Mouse (Mus musculus) MEL (cell line): ENCODE data around the gene Sap30l. TPM values are rescaled to one million over a fixed set of nuclear protein-coding genes. Genes with fewer than 3 reads are reported as not detected.

Source experiments
- DNase-seq: peaks from one replicate; pipeline ENCODE4 v3.0.0; 2011; ENCODE audit warnings: low read depth, low spot score
- H3K27ac ChIP-seq: 2 replicates; pipeline ENCODE4 v1.5.1; 2012; ENCODE audit warnings: low read depth, mild to moderate bottlenecking, control low read depth, low read length, moderate library complexity; ENCODE audit not compliant: control insufficient read depth
- H3K27me3 ChIP-seq, 2 experiments: fragments of 150-350 bp in 1 of 2; sonication (generic) in 1 of 2; 2 replicates each; pipeline ENCODE4 v1.6.1; 2012; ENCODE audit warnings: low read length in 2 of 2, mild to moderate bottlenecking in 2 of 2, improper control_type of control experiment in 1 of 2, moderate library complexity in 1 of 2; ENCODE audit not compliant: insufficient read depth in 2 of 2, control insufficient read depth in 1 of 2
- H3K36me3 ChIP-seq, 2 experiments: 2 replicates each; pipeline ENCODE4 v1.6.1; 2012 to 2014; ENCODE audit warnings: low read length in 2 of 2, improper control_type of control experiment in 1 of 2, inconsistent platforms in 1 of 2, mild to moderate bottlenecking in 1 of 2; ENCODE audit not compliant: insufficient read depth in 2 of 2, control insufficient read depth in 1 of 2
- H3K4me1 ChIP-seq, 2 experiments: fragments of 150-350 bp in 1 of 2; sonication (generic) in 1 of 2; 2 replicates each; pipeline ENCODE4 v1.6.1; 2012; ENCODE audit warnings: low read length in 2 of 2, improper control_type of control experiment in 1 of 2, mild to moderate bottlenecking in 1 of 2; ENCODE audit not compliant: insufficient read depth in 2 of 2, control insufficient read depth in 1 of 2
- H3K4me3 ChIP-seq, 2 experiments: fragments of 150-350 bp in 1 of 2; sonication (generic) in 1 of 2; 2 replicates each; pipeline ENCODE4 v1.5.1; 2012; ENCODE audit warnings: low read depth in 2 of 2, low read length in 2 of 2, mild to moderate bottlenecking in 2 of 2, moderate library complexity in 2 of 2, control low read depth in 1 of 2, improper control_type of control experiment in 1 of 2; ENCODE audit not compliant: control insufficient read depth in 1 of 2, insufficient read depth in 1 of 2
- H3K79me2 ChIP-seq: 2 replicates; pipeline ENCODE4 v1.6.1; 2012; ENCODE audit warnings: mild to moderate bottlenecking, low read length, moderate library complexity; ENCODE audit not compliant: control insufficient read depth, poor library complexity, insufficient read depth
- H3K9ac ChIP-seq: 2 replicates; pipeline ENCODE4 v1.6.1; 2012; ENCODE audit warnings: low read depth, mild to moderate bottlenecking, control low read depth, low read length, moderate library complexity; ENCODE audit not compliant: control insufficient read depth, poor library complexity, severe bottlenecking
- H3K9me3 ChIP-seq: fragments of 150-350 bp; sonication (generic); replicated peaks from 2 replicates; pipeline ENCODE4 v1.6.1; 2012; ENCODE audit warnings: mild to moderate bottlenecking, low read length, improper control_type of control experiment, moderate library complexity; ENCODE audit not compliant: insufficient read depth
- BHLHE40 ChIP-seq: IDR thresholded peaks from 2 replicates; pipeline ENCODE4 v1.6.1; 2012; ENCODE audit warnings: low read depth, mild to moderate bottlenecking, inconsistent platforms, low read length, improper control_type of control experiment, borderline replicate concordance
- CHD2 ChIP-seq: IDR thresholded peaks from 2 replicates; pipeline ENCODE4 v1.6.1; 2011; ENCODE audit warnings: low read length, improper control_type of control experiment
- CTCF ChIP-seq, 3 experiments: IDR thresholded peaks in 2 of 3; conservative IDR thresholded peaks in 1 of 3; 2 replicates each; pipeline ENCODE4 v1.5.1; 2011 to 2012; ENCODE audit warnings: low read length in 3 of 3, low read depth in 2 of 3, mild to moderate bottlenecking in 2 of 3, improper control_type of control experiment in 1 of 3, inconsistent platforms in 1 of 3, mixed read lengths in 1 of 3, moderate library complexity in 1 of 3; ENCODE audit not compliant: control insufficient read depth in 1 of 3, insufficient read depth in 1 of 3, poor library complexity in 1 of 3, severe bottlenecking in 1 of 3
- E2F4 ChIP-seq: IDR thresholded peaks from 2 replicates; pipeline ENCODE4 v1.6.1; 2011; ENCODE audit warnings: low read depth, low read length, improper control_type of control experiment, borderline replicate concordance
- EP300 ChIP-seq, 2 experiments: IDR thresholded peaks; 2 replicates each; pipeline ENCODE4 v1.6.1; 2011; ENCODE audit warnings: improper control_type of control experiment in 2 of 2, low read length in 2 of 2, low read depth in 1 of 2, mild to moderate bottlenecking in 1 of 2
- HCFC1 ChIP-seq: IDR thresholded peaks from 2 replicates; pipeline ENCODE4 v1.6.1; 2012; ENCODE audit warnings: low read depth, mild to moderate bottlenecking, inconsistent platforms, low read length, improper control_type of control experiment, moderate library complexity
- KAT2A ChIP-seq: conservative IDR thresholded peaks from 2 replicates; pipeline ENCODE4 v1.6.1; 2012; ENCODE audit warnings: low read depth, low read length, improper control_type of control experiment, inconsistent platforms
- MAFK ChIP-seq: IDR thresholded peaks from 2 replicates; pipeline ENCODE4 v1.6.1; 2011; ENCODE audit warnings: low read depth, mild to moderate bottlenecking, low read length, improper control_type of control experiment, borderline replicate concordance
- MXI1 ChIP-seq: IDR thresholded peaks from 2 replicates; pipeline ENCODE4 v1.6.1; 2011; ENCODE audit warnings: mild to moderate bottlenecking, low read depth, low read length, improper control_type of control experiment
- NRF1 ChIP-seq: IDR thresholded peaks from 2 replicates; pipeline ENCODE4 v1.6.1; 2014; ENCODE audit warnings: low read depth, mild to moderate bottlenecking, inconsistent platforms, low read length, improper control_type of control experiment, moderate library complexity; ENCODE audit not compliant: poor library complexity, insufficient read depth, severe bottlenecking
- POLR2A ChIP-seq, 2 experiments: IDR thresholded peaks; 2 replicates each; pipeline ENCODE4 v1.6.1; 2011 to 2012; ENCODE audit warnings: low read length in 2 of 2, mild to moderate bottlenecking in 2 of 2, control low read depth in 1 of 2, improper control_type of control experiment in 1 of 2, low read depth in 1 of 2, moderate library complexity in 1 of 2; ENCODE audit not compliant: control insufficient read depth in 1 of 2, insufficient read depth in 1 of 2, poor library complexity in 1 of 2
- POLR2AphosphoS2 ChIP-seq: IDR thresholded peaks from 2 replicates; pipeline ENCODE4 v1.6.1; 2011; ENCODE audit warnings: low read length, improper control_type of control experiment
- POLR2AphosphoS5 ChIP-seq: IDR thresholded peaks from 2 replicates; pipeline ENCODE4 v1.6.1; 2012; ENCODE audit warnings: low read depth, borderline replicate concordance, mild to moderate bottlenecking, inconsistent platforms, low read length, moderate library complexity, mixed read lengths
- RAD21 ChIP-seq: IDR thresholded peaks from 2 replicates; pipeline ENCODE4 v1.6.1; 2011; ENCODE audit warnings: mild to moderate bottlenecking, low read depth, low read length, improper control_type of control experiment
- TCF12 ChIP-seq: IDR thresholded peaks from 2 replicates; pipeline ENCODE4 v1.6.1; 2014; ENCODE audit warnings: low read depth, mild to moderate bottlenecking, inconsistent platforms, low read length, improper control_type of control experiment, moderate library complexity
- UBTF ChIP-seq: IDR thresholded peaks from 2 replicates; pipeline ENCODE4 v1.6.1; 2012; ENCODE audit warnings: low read depth, mild to moderate bottlenecking, inconsistent platforms, low read length, improper control_type of control experiment, moderate library complexity, borderline replicate concordance; ENCODE audit not compliant: insufficient read depth
- ZC3H11A ChIP-seq: IDR thresholded peaks from 2 replicates; pipeline ENCODE4 v1.6.1; 2012; ENCODE audit warnings: low read depth, mild to moderate bottlenecking, inconsistent platforms, low read length, improper control_type of control experiment
- ZKSCAN1 ChIP-seq: IDR thresholded peaks from 2 replicates; pipeline ENCODE4 v1.6.1; 2012; ENCODE audit warnings: low read depth, mild to moderate bottlenecking, inconsistent platforms, low read length, improper control_type of control experiment, moderate library complexity
- polyA plus RNA-seq, 2 experiments: library from polyadenylated mRNA; stranded (reverse) in 1 of 2; unstranded in 1 of 2; fragments of >175 nt in 1 of 2; fragments of >200 nt in 1 of 2; gene quantifications; 2 replicates each; pipeline versions ENCODE4 v1.2.1 to v1.2.4; 2012; ENCODE audit warnings: low replicate concordance in 2 of 2, low read depth in 1 of 2; ENCODE audit not compliant: insufficient read length in 2 of 2, insufficient read depth in 1 of 2, missing spikeins in 1 of 2
- total RNA-seq: library from RNA; depleted of rRNA; stranded (reverse); fragments of 300-350 nt; gene quantifications from 2 replicates; pipeline ENCODE4 v1.2.3, GENCODE M21; 2012

Sap30l gene
- total and polyA plus RNA-seq, 3 experiments: 40.2 to 52.5 TPM; not detected in 1

DNA sequence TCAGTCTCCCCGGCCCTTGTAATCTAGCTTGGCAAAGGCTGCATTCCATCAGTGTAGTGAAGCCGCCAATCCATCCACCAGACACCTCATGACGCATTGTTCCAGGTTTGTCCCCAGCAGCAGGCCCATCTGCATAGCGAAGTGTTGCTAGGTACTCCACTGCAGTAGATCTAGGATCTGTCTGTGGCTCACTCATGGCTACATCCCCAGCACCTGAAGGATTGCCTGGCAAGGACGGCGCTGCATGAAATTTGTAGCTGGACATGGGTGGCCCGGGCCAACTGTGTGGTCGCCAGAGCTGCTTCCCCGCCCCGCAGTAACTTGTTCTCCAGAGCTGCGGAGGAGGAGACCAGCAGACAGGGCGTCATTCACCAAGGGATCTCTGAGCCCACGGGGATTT is 28.0 kb upstream of the Sap30l start:
- TF ChIP-seq POLR2A (IDR thresholded peaks at IDR 0.05; ENCODE audit: control insufficient read depth in 1 of 2, insufficient read depth in 1 of 2, low read depth in 1 of 2, low read length in 2 of 2, poor library complexity in 1 of 2) (no peak), MXI1 (no peak), RAD21 (no peak)
- DNase-seq: no peak
- Histone ChIP-seq H3K4me1 (no peaks in the 10 kb centered on the region), H3K9me3 (no peaks in the 10 kb centered on the region), H3K79me2 (no peaks in the 10 kb centered on the region), H3K36me3 (no peaks in the 10 kb centered on the region), H3K4me3 (no peak overlapping the region), H3K27me3 (no peaks in the 10 kb centered on the region), H3K27ac (no peak overlapping the region), H3K9ac (no peak overlapping the region)

GRCm38 (mm10) chr11:57773936-57774335 is 27.5 kb upstream of the Sap30l start:
- Histone ChIP-seq H3K9me3 (no peaks in the 10 kb centered on the region), H3K27me3 (no peaks in the 10 kb centered on the region), H3K4me1 (no peaks in the 10 kb centered on the region), H3K9ac (no peak overlapping the region), H3K27ac (no peak overlapping the region), H3K4me3 (no peak overlapping the region), H3K36me3 (no peaks in the 10 kb centered on the region), H3K79me2 (no peaks in the 10 kb centered on the region)
- TF ChIP-seq KAT2A (no peak), CHD2 (no peak), TCF12 (no peak), HCFC1 (no peak), BHLHE40 (no peak)
- DNase-seq: no peak

DNA sequence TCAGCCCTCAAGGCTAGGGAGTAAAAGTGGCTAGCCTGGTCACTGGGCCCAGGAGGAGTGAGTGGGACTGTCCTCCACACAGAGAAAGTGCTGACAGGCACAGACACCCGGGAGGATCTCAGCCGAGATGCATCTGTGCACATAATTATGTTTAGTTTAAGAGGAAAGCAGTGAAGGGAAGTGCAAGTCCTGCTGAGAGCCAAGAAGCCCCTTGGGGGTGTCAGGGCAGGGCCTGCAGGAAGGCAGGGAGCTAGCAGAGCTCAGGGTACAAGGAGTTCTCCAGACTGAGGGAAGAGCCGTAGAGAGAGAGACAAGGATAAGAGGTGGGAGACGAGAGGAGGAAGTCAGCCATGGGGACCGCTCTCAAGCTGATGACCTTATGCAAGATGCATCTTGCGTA is 25.6 kb upstream of the Sap30l start:
- no peak overlapping the region for H3K27ac ChIP-seq
- H3K9ac ChIP-seq: no peak overlapping the region
- H3K36me3 ChIP-seq: no peaks in the 10 kb centered on the region
- H3K4me1 ChIP-seq: no peaks in the 10 kb centered on the region
- DNase-seq: no peak
- no peak overlapping the region for H3K4me3 ChIP-seq
- H3K9me3 ChIP-seq: no peaks in the 10 kb centered on the region
- TF ChIP-seq RAD21: no peak
- TF ChIP-seq UBTF: no peak
- TF ChIP-seq ZC3H11A: no peak
- no peak for TF ChIP-seq CTCF (IDR thresholded peaks at IDR 0.05 in 2 of 3, conservative IDR thresholded peaks at IDR 0.05 in 1 of 3; ENCODE audit: control insufficient read depth in 1 of 3, insufficient read depth in 1 of 3, low read depth in 2 of 3, low read length in 3 of 3, poor library complexity in 1 of 3, severe bottlenecking in 1 of 3)
- TF ChIP-seq MAFK: no peak
- TF ChIP-seq ZKSCAN1: no peak
- no peak for TF ChIP-seq EP300 (IDR thresholded peaks at IDR 0.05; ENCODE audit: low read depth in 1 of 2, low read length in 2 of 2)
- no peak for TF ChIP-seq E2F4
- TF ChIP-seq POLR2AphosphoS5: no peak
- TF ChIP-seq POLR2AphosphoS2: no peak
- TF ChIP-seq NRF1: no peak
- no peaks in the 10 kb centered on the region for H3K27me3 ChIP-seq
- no peaks in the 10 kb centered on the region for H3K79me2 ChIP-seq
